Mouse (Mus musculus): ENCODE measurements around the gene Lama5.

GRCm38 (mm10) chr2:180235788-180236187 lies 10.1 kb upstream of the Lama5 start:
- TF ChIP-seq CTCF (IDR thresholded peaks at IDR 0.05; ENCODE audit: low read depth, low read length) (no peak), POLR2A (IDR thresholded peaks at IDR 0.05; ENCODE audit: borderline replicate concordance, low read depth, low read length) (no peak)

All from bone marrow macrophage, adult 2 months (primary cell).